Mouse (Mus musculus): ENCODE data around the gene C9. TPM values are rescaled to one million over a fixed set of nuclear protein-coding genes. Genes with fewer than 3 reads are reported as not detected.

Gene C9
- polyA plus RNA-seq, 1 experiment from 2014 or later = not detected

GRCm38 (mm10) chr15:6524801-6525200 lies 79.7 kb downstream of the C9 start:
- H3K4me1 ChIP-seq (ENCODE audit: insufficient read depth, low read depth, low read length) = no peaks in the 10 kb centered on the region
- H3K4me3 ChIP-seq (ENCODE audit: low read depth, low read length) = no peak overlapping the region
- no peak overlapping the region for H3K9ac ChIP-seq (replicated peaks; ENCODE audit: low read depth)
- ATAC-seq (no peak), DNase-seq (ENCODE audit: low spot score) (no peak)
- no peak for TF ChIP-seq CTCF (IDR thresholded peaks at IDR 0.05)
- H3K27me3 ChIP-seq (replicated peaks; ENCODE audit: insufficient read depth, low read length) = no peaks in the 10 kb centered on the region
- WGBS = 83% methylated on average over 2 of the region's 2 CpGs
- H3K36me3 ChIP-seq (ENCODE audit: insufficient read depth, low read length) = no peaks in the 10 kb centered on the region
- no peaks in the 10 kb centered on the region for H3K9me3 ChIP-seq (ENCODE audit: low read length)
- H3K4me2 ChIP-seq (replicated peaks; ENCODE audit: low read depth, low read length) = no peak overlapping the region
- no peak overlapping the region for H3K27ac ChIP-seq (ENCODE audit: low read length)

GRCm38 (mm10) chr15:6525386-6525785 lies 80.3 kb downstream of the C9 start:
- Histone ChIP-seq H3K27me3 (replicated peaks; ENCODE audit: insufficient read depth, low read length) (no peaks in the 10 kb centered on the region), H3K36me3 (ENCODE audit: insufficient read depth, low read length) (no peaks in the 10 kb centered on the region), H3K4me2 (replicated peaks; ENCODE audit: low read depth, low read length) (no peak overlapping the region), H3K4me1 (ENCODE audit: insufficient read depth, low read depth, low read length) (no peaks in the 10 kb centered on the region), H3K27ac (ENCODE audit: low read length) (no peak overlapping the region), H3K4me3 (ENCODE audit: low read depth, low read length) (no peak overlapping the region), H3K9me3 (ENCODE audit: low read length) (no peaks in the 10 kb centered on the region), H3K9ac (replicated peaks; ENCODE audit: low read depth) (no peak overlapping the region)
- ATAC-seq (no peak), DNase-seq (ENCODE audit: low spot score) (no peak)
- WGBS = 80% methylated on average over 3 of the region's 3 CpGs
- TF ChIP-seq EP300 (IDR thresholded peaks at IDR 0.05) = no peak
- TF ChIP-seq CTCF (IDR thresholded peaks at IDR 0.05) = no peak

DNA sequence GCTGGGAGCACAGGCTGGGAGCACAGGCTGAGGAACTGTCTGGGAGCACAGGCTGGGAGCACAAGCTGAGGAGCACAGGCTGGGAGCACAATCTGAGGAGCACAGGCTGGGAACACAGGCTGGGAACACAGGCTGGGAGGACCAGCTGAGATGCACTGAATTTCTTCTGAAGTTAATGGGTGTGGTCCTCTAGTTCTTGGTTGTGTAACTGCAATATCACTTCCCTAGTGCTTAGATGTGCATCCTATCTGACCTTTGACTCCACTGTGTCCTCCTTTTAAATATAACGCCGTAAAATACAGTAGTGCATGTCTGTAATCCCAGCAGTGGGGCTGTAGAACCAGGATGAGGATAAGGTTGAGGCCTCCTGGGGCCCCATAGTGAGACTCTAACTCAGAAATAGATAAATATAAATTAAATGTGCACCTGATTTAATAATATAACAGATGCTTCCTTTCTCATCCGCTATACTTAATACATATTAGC lies 88.8 kb downstream of the C9 start:
- no peaks in the 10 kb centered on the region for H3K36me3 ChIP-seq (ENCODE audit: insufficient read depth, low read length)
- no peak overlapping the region for H3K4me3 ChIP-seq (ENCODE audit: low read depth, low read length)
- 76% methylated on average over 3 of the region's 3 CpGs for WGBS
- ATAC-seq (no peak), DNase-seq (ENCODE audit: low spot score) (no peak)
- no peaks in the 10 kb centered on the region for H3K4me1 ChIP-seq (ENCODE audit: insufficient read depth, low read depth, low read length)
- no peaks in the 10 kb centered on the region for H3K9me3 ChIP-seq (ENCODE audit: low read length)
- H3K27ac ChIP-seq (ENCODE audit: low read length) = no peak overlapping the region
- no peak for TF ChIP-seq CTCF (IDR thresholded peaks at IDR 0.05)
- no peak for TF ChIP-seq EP300 (IDR thresholded peaks at IDR 0.05)
- no peak overlapping the region for H3K9ac ChIP-seq (replicated peaks; ENCODE audit: low read depth)
- H3K27me3 ChIP-seq (replicated peaks; ENCODE audit: insufficient read depth, low read length) = no peaks in the 10 kb centered on the region
- H3K4me2 ChIP-seq (replicated peaks; ENCODE audit: low read depth, low read length) = no peak overlapping the region

- Histone ChIP-seq H3K4me1 (ENCODE audit: insufficient read depth, low read depth, low read length) (no peaks in the 10 kb centered on the region), H3K9ac (replicated peaks; ENCODE audit: low read depth) (no peak overlapping the region), H3K36me3 (ENCODE audit: insufficient read depth, low read length) (no peaks in the 10 kb centered on the region), H3K4me3 (ENCODE audit: low read depth, low read length) (no peak overlapping the region), H3K27me3 (replicated peaks; ENCODE audit: insufficient read depth, low read length) (no peaks in the 10 kb centered on the region), H3K9me3 (ENCODE audit: low read length) (no peaks in the 10 kb centered on the region), H3K27ac (ENCODE audit: low read length) (no peak overlapping the region), H3K4me2 (replicated peaks; ENCODE audit: low read depth, low read length) (no peak overlapping the region)
- 61% methylated on average over 8 of the region's 8 CpGs for WGBS
- TF ChIP-seq EP300 (IDR thresholded peaks at IDR 0.05) (no peak), CTCF (IDR thresholded peaks at IDR 0.05) (no peak)
- DNase-seq (ENCODE audit: low spot score) (no peak), ATAC-seq (no peak)
These were observed 89.5 kb downstream of the C9 start for GRCm38 (mm10) chr15:6534592-6534991.

DNA sequence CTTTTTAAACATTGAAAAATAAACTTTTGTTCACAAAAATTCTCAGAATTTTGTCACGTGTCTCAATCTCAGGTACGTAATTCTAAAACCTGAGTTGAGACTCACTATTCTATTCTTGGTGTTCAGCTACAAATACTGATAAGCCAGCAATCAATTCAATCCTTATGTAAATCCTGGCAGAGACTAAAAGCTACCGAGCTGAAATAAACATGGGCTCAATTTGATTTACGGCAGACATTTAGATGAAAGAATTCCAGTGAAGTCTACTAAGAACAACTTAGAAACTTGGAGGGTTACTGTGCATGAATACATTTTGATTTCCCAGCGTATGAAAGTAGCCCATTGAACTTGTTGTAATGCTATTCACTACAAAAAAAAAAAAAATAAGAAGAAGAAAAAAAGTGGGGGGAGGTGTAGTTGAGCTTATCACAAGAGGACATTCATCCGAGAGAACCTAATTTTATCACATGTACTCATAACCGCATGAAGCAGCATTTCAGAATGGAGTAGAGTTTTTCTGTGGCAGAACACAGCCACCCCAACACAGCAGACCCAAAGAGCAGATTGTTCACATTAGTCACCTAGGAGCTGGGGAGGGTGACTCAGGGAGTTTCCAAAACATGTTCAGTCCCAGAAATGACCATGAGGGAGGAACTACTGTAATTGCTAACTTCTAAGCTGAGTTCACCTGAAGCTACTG lies 94.7 kb downstream of the C9 start:
- WGBS = 31% methylated on average over 7 of the region's 7 CpGs
- ATAC-seq = no peak

More for the DNA sequence above, 94.7 kb downstream of the C9 start:
- H3K27me3 ChIP-seq (replicated peaks; ENCODE audit: insufficient read depth, low read length) = no peaks in the 10 kb centered on the region
- no peaks in the 10 kb centered on the region for H3K36me3 ChIP-seq (ENCODE audit: insufficient read depth, low read length)
- H3K9me3 ChIP-seq (ENCODE audit: low read length) = no peaks in the 10 kb centered on the region
- no peak overlapping the region for H3K27ac ChIP-seq (ENCODE audit: low read length)
- H3K4me2 ChIP-seq (replicated peaks; ENCODE audit: low read depth, low read length) = no peak overlapping the region
- TF ChIP-seq CTCF (IDR thresholded peaks at IDR 0.05) = no peak
- no peak for TF ChIP-seq EP300 (IDR thresholded peaks at IDR 0.05)
- no peak overlapping the region for H3K9ac ChIP-seq (replicated peaks; ENCODE audit: low read depth)
- no peaks in the 10 kb centered on the region for H3K4me1 ChIP-seq (ENCODE audit: insufficient read depth, low read depth, low read length)
- H3K4me3 ChIP-seq (ENCODE audit: low read depth, low read length) = no peak overlapping the region
- DNase-seq (ENCODE audit: low spot score) = no peak

Other genes with a start within 250 kb of the C9 start
- gene Dab2, start 145.5 kb upstream of the C9 start, polyA plus RNA-seq (2015; fragmentation: Nextera tagmentation; extraction: Ambion mirVana) = 20.9 and 25.7 TPM in 2 replicates
- 7.5 TPM in 2 replicates for gene Fyb, start 77.5 kb downstream of the C9 start, polyA plus RNA-seq (2015; fragmentation: Nextera tagmentation; extraction: Ambion mirVana)

Measured in lung, postnatal 0 days (tissue).